Mouse (Mus musculus) spleen, adult 2 months (tissue): ENCODE data around the gene Nol10.
"Not testable (repeated sequence)": the region's sequence is repeated elsewhere in the genome, so short reads cannot be mapped to it uniquely, and the experiment has no call there.

Experiments
- CTCF ChIP-seq: fragments of 200-500 bp; IDR thresholded peaks from 2 replicates; pipeline ENCODE4 v1.5.1; 2011; ENCODE audit warnings: mild to moderate bottlenecking, inconsistent platforms; ENCODE audit not compliant: insufficient read depth, insufficient read length, insufficient replicate concordance; ENCODE audit errors: extremely low read depth
- POLR2A ChIP-seq: fragments of 200-500 bp; IDR thresholded peaks from 2 replicates; pipeline ENCODE4 v1.6.1; 2011; ENCODE audit warnings: low read depth, low read length, inconsistent platforms

GRCm38 (mm10) chr12:17464550-17464949 is 116.3 kb downstream of the Nol10 start:
- TF ChIP-seq CTCF, POLR2A: not testable (repeated sequence)
